Mouse (Mus musculus): ENCODE measurements around the gene Aldh5a1.

GRCm38 (mm10) chr13:24933199-24933598 is 4.3 kb downstream of the Aldh5a1 start:
- TF ChIP-seq CTCF (IDR thresholded peaks at IDR 0.05; ENCODE audit: low read depth) (no peak), EP300 (IDR thresholded peaks at IDR 0.05; ENCODE audit: low read depth) (no peak)

Data from heart, postnatal 0 days (tissue).